Mouse (Mus musculus): ENCODE data around the gene Ppp1r37.
"Not testable (repeated sequence)": the region's sequence is repeated elsewhere in the genome, so short reads cannot be mapped to it uniquely, and the experiment has no call there.

Gene Ppp1r37

GRCm38 (mm10) chr7:19534676-19535075 is 28.2 kb downstream of the Ppp1r37 start:
- no peak for DNase-seq

GRCm38 (mm10) chr7:19532240-19532639 is 30.6 kb downstream of the Ppp1r37 start:
- no peak for DNase-seq

GRCm38 (mm10) chr7:19531077-19531476 is 31.8 kb downstream of the Ppp1r37 start:
- DNase-seq = no peak

GRCm38 (mm10) chr7:19525105-19525481 is 37.8 kb downstream of the Ppp1r37 start:
- no peak for DNase-seq

GRCm38 (mm10) chr7:19524420-19525104 is 38.3 kb downstream of the Ppp1r37 start:
- DNase-seq = no peak

- peak in 1 of 2 experiments; percentile 52 for DNase-seq
Observed at GRCm38 (mm10) chr7:19523757-19524419, 39.0 kb downstream of the Ppp1r37 start.

GRCm38 (mm10) chr7:19523017-19523756 is 39.7 kb downstream of the Ppp1r37 start:
- DNase-seq = no peak

GRCm38 (mm10) chr7:19520032-19520431 is 42.8 kb downstream of the Ppp1r37 start:
- no peak for DNase-seq

GRCm38 (mm10) chr7:19517652-19518365 is 45.1 kb downstream of the Ppp1r37 start, which contains the start of gene Nkpd1:
Gene Nkpd1, plus strand, starts transcription at chr7:19517838.
- DNase-seq = no peak

GRCm38 (mm10) chr7:19512353-19512752 is 50.5 kb downstream of the Ppp1r37 start:
- DNase-seq = no peak

GRCm38 (mm10) chr7:19511934-19512333 is 50.9 kb downstream of the Ppp1r37 start:
- DNase-seq = not testable (repeated sequence)

GRCm38 (mm10) chr7:19509786-19510185 is 53.1 kb downstream of the Ppp1r37 start:
- no peak for DNase-seq

GRCm38 (mm10) chr7:19508924-19509568 is 53.8 kb downstream of the Ppp1r37 start:
- no peak for DNase-seq

GRCm38 (mm10) chr7:19508150-19508923 is 54.5 kb downstream of the Ppp1r37 start, which contains the start of the genes Bloc1s3 and Trappc6a:
Gene Bloc1s3, minus strand, starts transcription at chr7:19508367.
Gene Trappc6a, plus strand, starts transcription at chr7:19508395.
- DNase-seq = peak; percentile 82 to 89

- no peak for DNase-seq
Observed at GRCm38 (mm10) chr7:19507612-19507981, 55.3 kb downstream of the Ppp1r37 start.

- DNase-seq = peak; percentile 38 to 50
Observed at GRCm38 (mm10) chr7:19506969-19507611, 55.8 kb downstream of the Ppp1r37 start.

- DNase-seq = no peak
Observed at GRCm38 (mm10) chr7:19506326-19506725, 56.5 kb downstream of the Ppp1r37 start.

GRCm38 (mm10) chr7:19503481-19504068 is 59.3 kb downstream of the Ppp1r37 start:
- DNase-seq = no peak

GRCm38 (mm10) chr7:19501658-19502057 is 61.2 kb downstream of the Ppp1r37 start:
- no peak for DNase-seq
